8 mouse cellular contexts compared by ENCODE assay signal in the genomic region with DNA sequence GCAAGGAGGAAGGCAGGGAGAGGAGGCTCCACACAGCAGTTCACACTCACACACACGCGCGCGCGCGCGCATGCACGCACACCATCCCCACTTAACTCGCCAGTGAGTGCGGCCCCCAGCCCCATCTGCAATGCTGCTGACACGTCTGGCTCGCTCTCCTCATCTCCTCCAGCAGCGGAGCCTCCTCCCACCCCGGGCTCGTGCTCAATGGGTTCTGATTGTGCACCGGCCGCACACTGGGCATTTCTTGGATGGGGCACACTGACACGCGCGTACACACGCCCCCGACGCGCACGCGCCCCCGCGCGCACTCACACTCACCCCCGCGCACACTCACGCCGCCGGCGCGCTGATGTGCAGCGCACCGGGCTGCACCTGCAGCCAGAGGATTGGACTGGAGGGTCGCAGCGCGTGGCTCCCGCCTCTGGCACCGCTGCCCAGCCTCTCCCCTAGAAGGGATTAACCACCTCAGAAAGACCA. TPM values are rescaled to one million over a fixed set of nuclear protein-coding genes. Genes with fewer than 3 reads are reported as not detected.
DNase-seq lines count a peak whose midpoint lies in the region; ATAC-seq lines count a peak whose summit lies in the region.

No protein-coding gene starts in this region.

- H3K36me3 ChIP-seq in hindbrain, embryonic 12.5 days = no peaks in the 10 kb centered on the region

- peak; percentile 24 to 31 for DNase-seq in kidney, postnatal 4 days
- DNase-seq in kidney, postnatal 36 days = no peak
- peak; percentile 47 for DNase-seq in embryo, embryonic 10.5 days (ENCODE audit: low spot score)
- DNase-seq in left cerebral cortex, postnatal 4 days = peak; percentile 79
- DNase-seq in retina, postnatal 1 day = peak; percentile 75
- no peak for DNase-seq in gastrocnemius, postnatal 25 days

- ATAC-seq in hindbrain, embryonic 12.5 days (ENCODE audit: low FRiP score) = peak; percentile 76
- ATAC-seq in monocyte, adult 5-6 weeks (replicated peaks; ENCODE audit: insufficient number of reproducible peaks, low FRiP score, low TSS enrichment, poor library complexity, severe bottlenecking) = no peak

- peak overlapping the region; percentile 64 for H3K9ac ChIP-seq in hindbrain, embryonic 12.5 days

- under 1% methylated on average over 43 of the region's 43 CpGs for WGBS in hindbrain, embryonic 12.5 days

- H3K4me1 ChIP-seq in hindbrain, embryonic 12.5 days = peaks cover 13% of the 10 kb centered on the region

- peak overlapping the region; percentile 93 for H3K4me2 ChIP-seq in hindbrain, embryonic 12.5 days (replicated peaks)

- H3K9me3 ChIP-seq in hindbrain, embryonic 12.5 days (replicated peaks) = no peaks in the 10 kb centered on the region

- H3K27me3 ChIP-seq in hindbrain, embryonic 12.5 days = peaks cover 27% of the 10 kb centered on the region

- peak overlapping the region; percentile 76 for H3K27ac ChIP-seq in hindbrain, embryonic 12.5 days

- intact Hi-C loops in left cerebral cortex, postnatal 4 days (cut with DNase I) = loop anchor here (2.0 to 5.0 kb wide), 2 partner anchors 265 to 730 kb away; no protein-coding TSS in a partner anchor

- peak overlapping the region; percentile 56 for H3K4me3 ChIP-seq in hindbrain, embryonic 12.5 days

RNA-seq across cellular contexts. Expression of a gene that starts 1.1 kb away (rescaled TPM):
- 10.0 and 15.7 TPM in 2 replicates for polyA plus RNA-seq in hindbrain, embryonic 12.5 days (2016; fragmentation: Nextera tagmentation; extraction: Ambion mirVana)
- 100 to 1,000 TPM; 303 to 310 TPM for total RNA-seq in left cerebral cortex, postnatal 4 days (2021)
- under 1 TPM; 0.03 to 0.16 TPM for total RNA-seq in gastrocnemius, postnatal 25 days (2021)
- total RNA-seq in monocyte, adult 5-6 weeks (2017) = 0.10 TPM in 1 of 3 replicates, not detected in the others

Comparison
In these comparisons a context has a peak if more than half of its experiments do, and no peak if none do; other contexts are left out.
1. DNase-seq: peak in kidney, postnatal 4 days (2 of 2), embryo, embryonic 10.5 days (single experiment), left cerebral cortex, postnatal 4 days (single experiment) and retina, postnatal 1 day (single experiment); none in kidney, postnatal 36 days (0 of 2) and gastrocnemius, postnatal 25 days (single experiment).
2. RNA of a gene that starts 1.1 kb away (total RNA-seq): 303 to 310 TPM in left cerebral cortex, postnatal 4 days; 0.03 to 0.16 TPM in gastrocnemius, postnatal 25 days and 0.10 TPM in monocyte, adult 5-6 weeks; every median in the first group is over 100 times any median in the second.